Mouse (Mus musculus) cerebellum, adult 9-10 months (tissue): ENCODE results near the gene Ifrd2.
"Not testable (repeated sequence)": the region's sequence is repeated elsewhere in the genome, so short reads cannot be mapped to it uniquely, and the experiment has no call there.

Experiments used
- DNase-seq: peaks from one replicate; pipeline ENCODE4 v3.0.0; 2022

Ifrd2 gene

DNA sequence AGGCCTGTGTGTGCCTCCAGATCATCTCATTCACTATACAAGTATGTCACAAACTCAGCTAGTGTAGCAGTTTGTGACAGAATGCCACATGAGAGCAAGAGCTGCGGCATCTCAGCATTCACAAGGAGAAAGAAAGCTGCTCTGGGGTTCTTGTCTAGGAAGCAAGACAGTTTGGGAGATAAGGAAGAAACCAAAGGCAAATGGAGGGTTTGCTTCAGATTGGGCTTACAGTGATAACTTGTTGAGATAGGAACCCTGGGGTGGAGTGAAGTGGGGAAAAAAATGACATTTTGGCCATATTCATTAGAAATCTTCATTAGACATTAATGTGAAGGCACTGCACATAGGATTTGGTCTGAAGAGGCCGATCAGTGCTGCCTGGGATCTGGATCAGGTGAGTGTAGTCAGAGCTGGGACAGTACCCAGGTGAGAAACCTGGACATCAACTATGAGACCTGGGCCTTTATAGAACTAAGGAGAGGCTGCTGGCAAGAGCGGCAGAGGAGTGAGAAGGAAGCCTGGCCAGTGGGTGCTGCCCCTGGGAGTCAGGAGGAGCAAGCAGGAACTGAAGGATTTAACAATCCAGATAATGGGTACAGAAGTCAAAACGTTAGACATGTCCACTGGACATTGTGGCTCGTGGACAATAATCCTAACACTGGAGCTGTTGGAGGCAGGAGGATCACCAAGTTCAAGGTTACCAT, 34.6 kb upstream of the Ifrd2 start:
- DNase-seq = no peak

DNA sequence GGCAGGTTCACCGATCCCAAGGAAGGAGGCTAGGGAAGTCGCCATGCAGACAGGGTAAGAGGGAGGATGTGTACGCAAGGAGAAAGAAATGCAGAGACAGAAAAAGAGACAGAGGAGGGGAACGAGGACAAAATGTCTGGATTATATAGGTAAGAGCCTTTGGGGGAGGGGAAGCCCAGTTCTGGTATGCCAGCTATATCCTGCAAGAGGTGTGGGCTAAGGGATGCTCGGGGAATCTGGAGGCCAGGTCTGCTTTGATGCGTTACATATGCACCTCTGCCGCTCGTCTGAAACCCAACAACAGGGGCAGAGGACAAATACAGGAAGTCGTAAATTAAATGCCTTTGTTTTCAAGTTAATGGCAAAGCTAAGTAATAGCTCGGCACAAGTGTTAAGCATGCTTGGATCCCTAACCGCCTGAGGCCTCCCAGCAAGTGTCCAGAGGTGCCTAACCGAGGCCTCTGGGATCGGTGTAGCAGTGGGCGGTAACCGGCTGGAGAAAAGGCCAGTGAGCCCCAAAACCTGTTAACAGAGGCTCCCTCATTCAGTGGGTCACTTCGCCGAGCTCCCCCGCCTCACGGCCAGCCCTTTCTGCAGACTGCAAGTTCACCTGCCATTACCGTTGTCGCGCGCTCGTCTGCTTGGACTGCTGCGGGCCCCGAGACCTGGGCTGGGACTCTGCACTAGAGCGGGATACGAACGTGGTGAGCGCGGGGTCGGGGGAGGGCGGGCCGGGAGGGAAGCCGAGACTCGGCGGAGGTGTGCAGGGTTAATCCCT, 33.7 kb upstream of the Ifrd2 start:
- DNase-seq = no peak

- DNase-seq = peak; percentile 95
These were observed 33.1 kb upstream of the Ifrd2 start for GRCm38 (mm10) chr9:107554319-107554825.

- no peak for DNase-seq
These were observed 32.4 kb upstream of the Ifrd2 start for GRCm38 (mm10) chr9:107555031-107555457.

DNA sequence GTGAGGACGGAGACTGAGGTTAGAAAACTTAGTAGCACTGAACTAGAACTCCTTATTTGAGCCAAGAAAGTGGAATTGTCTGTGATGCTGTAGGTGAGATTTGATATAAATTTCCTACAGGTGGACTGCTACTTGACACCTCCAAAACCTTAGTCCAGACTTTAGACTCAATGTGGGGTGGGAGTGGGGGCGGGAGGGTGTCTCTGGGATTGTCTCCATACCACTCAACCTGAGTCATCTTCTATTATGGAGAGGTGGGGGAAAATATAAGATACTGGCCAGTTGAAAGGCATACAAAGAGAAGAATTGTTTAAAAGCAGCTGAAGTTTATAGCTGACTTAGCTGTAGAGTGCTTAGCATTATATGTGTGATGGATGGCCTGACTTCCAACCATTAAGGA, 31.7 kb upstream of the Ifrd2 start:
- no peak for DNase-seq

GRCm38 (mm10) chr9:107556346-107556745, 31.1 kb upstream of the Ifrd2 start:
- no peak for DNase-seq

GRCm38 (mm10) chr9:107563029-107563581, 24.3 kb upstream of the Ifrd2 start, which contains the start of gene Tusc2:
TSS of gene Tusc2 (plus strand) at chr9:107563255.
- peak; percentile 95 for DNase-seq

DNA sequence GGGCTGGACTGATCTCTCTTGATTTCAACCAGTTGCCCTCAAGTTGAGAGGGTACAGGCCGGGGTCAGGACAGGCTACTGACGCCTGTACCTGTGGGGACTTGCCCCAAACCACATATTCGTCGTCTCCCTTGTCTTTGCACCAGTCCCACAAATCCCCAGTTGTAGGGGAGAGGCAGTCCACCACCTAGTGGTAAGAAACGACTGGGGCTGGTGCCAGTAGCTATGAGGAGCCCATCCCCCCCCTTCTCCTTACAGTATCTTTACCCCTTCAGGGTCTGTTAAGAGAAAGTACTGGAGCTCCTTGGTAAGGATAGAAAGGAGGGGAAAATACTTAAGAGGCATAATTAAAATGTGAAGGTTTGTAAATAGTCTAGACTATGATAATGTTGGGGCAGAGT, 21.9 kb upstream of the Ifrd2 start:
- not testable (repeated sequence) for DNase-seq

DNA sequence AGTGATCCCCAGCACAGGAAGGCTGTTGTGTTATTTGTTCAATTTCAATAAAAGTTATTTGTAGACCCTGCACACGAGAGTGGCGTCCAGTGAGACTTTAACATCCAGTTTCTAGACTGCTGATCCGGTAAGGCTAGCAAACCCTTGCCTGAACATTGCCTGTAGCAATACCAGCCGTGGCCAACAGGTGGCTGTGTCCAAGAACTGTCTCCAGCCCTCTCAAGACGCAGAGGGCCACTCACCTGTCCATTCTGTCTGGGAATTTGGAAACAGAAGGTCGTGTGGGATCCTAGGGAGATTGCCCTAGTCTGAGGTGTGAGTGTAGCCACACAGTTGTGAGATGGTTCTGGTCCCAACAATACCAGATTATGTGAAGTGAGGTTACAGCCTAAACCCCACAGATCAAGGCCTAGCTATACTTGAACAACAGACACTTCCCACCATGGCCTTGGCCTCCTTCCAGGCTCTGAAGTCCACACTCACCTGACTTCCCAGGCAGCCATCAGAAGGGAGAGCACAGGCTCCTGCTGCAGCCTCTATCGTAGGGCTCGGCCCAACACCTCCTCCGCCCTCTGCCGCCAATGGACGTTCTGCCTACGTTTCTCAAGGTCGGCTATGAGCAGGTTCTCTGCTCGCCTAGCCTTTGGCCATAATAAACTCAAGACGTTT, 21.3 kb upstream of the Ifrd2 start:
- peak; percentile 83 for DNase-seq

DNA sequence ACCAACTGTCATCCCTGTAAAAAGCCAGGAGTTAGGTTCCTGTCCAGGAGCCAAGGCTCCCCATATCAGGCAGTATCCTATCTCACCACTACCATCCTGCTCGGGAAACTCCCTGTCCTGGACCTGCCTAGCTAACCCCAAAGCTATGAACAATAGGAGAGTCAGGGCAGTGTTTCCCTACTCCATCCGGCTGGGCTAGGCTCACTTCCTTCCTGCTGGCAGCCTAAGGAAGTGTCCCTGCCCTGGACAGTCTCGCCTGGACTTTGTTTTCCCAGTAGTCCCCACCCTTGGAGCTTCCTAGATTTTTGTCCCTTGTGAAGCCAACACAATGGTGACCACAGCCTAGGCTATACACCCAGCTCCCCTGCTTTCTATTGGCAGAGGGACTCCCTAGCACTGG, 20.6 kb upstream of the Ifrd2 start:
- no peak for DNase-seq

- no peak for DNase-seq
These were observed 19.6 kb upstream of the Ifrd2 start, which contains the start of gene Hyal2 for GRCm38 (mm10) chr9:107567702-107568319. TSS of gene Hyal2 (plus strand) at chr9:107567945.

DNA sequence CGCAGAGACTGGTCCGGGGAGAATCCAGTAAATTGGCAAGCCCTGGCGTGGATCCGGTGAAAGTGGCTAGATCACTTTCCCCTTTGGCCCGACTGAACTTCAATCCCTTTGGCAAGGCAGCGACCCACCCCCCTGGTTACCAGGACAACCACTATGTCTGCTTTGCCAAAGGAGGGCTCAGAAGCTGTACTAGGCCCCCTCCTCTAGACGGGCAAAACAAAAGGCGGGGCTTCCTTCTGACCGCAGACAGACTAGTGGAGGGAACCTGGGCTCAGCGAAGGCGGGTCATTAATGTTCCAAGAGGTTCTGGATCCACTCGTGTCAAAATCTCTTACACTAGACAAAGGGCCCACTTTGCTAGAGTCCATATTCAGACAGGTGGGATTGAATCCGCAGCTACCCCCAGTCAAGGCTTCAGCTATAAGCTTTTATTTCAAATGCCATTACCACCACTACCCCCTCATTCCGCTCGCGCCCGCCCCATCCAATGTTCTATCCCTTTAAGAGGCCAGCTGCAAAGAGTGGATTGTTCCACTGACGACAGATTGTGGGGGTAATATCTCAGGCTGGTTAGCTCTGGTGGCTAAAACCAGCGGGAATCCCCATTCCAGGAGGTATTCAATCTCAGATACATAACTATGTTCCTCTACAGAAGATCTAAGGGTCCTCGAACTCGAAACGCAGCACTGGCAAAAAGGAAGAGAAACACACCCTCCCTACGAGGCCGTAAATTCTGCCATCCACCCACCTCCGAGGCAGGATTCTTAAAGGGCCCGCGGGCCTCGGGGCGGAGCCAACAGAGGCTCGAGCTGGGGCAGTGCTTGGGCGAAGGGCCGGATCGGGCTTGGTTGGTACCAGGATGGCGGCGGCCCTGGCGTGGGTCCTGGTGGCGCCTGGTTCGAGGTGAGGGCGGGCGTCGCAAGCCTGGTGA, 18.8 kb upstream of the Ifrd2 start:
- peak; percentile 84 for DNase-seq

DNA sequence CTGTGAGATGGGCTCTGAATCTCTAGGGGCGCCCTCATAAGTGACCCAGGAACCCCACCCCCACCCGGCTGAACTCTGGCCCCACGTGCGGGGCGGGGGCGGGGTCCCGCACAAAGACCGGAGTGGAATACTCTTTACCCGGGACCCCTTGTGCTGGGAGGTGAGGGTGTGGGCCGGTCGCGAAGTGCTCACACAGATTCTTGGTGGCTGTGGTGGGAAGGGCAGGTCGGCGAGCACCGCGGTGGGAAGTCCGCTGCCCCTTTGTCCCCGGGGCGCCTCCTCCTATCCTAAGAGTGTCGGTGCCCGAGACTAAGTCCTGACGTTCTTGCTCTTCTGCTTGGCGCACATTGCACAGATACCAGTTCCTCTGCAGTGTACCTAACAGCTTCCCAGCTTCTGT, 18.2 kb upstream of the Ifrd2 start:
- no peak for DNase-seq

DNA sequence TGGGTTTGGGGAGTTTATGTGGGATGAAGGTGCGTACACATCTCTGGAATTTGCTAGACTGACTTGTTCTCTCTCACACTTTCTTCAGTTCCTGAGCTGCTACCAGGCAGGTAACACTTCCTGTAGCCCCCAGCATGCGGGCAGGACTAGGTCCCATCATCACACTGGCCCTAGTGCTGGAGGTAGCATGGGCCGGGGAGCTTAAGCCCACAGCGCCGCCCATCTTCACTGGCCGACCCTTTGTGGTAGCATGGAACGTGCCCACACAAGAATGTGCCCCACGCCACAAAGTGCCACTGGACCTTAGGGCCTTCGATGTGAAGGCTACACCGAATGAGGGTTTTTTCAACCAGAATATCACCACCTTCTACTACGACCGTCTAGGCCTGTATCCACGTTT, 17.4 kb upstream of the Ifrd2 start:
- no peak for DNase-seq

DNA sequence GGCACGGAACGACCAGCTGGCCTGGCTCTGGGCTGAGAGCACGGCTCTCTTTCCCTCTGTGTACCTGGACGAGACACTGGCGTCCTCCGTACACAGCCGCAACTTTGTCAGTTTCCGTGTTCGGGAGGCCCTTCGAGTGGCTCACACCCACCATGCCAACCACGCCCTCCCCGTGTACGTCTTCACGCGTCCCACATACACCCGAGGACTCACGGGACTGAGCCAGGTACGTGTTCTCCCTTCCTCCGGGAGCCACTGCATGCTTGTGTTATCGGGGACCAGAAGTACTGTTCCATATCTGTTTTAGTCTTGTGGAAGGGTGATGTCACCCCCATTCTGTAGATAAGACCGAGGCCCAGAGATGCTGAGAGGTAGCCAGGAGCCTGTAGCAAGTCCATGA, 16.6 kb upstream of the Ifrd2 start:
- DNase-seq = no peak

- no peak for DNase-seq
These were observed 15.7 kb upstream of the Ifrd2 start for GRCm38 (mm10) chr9:107571534-107572326.

GRCm38 (mm10) chr9:107572327-107572662, 15.1 kb upstream of the Ifrd2 start:
- no peak for DNase-seq

- DNase-seq = not testable (repeated sequence)
These were observed 13.7 kb upstream of the Ifrd2 start for GRCm38 (mm10) chr9:107573774-107574173.

DNA sequence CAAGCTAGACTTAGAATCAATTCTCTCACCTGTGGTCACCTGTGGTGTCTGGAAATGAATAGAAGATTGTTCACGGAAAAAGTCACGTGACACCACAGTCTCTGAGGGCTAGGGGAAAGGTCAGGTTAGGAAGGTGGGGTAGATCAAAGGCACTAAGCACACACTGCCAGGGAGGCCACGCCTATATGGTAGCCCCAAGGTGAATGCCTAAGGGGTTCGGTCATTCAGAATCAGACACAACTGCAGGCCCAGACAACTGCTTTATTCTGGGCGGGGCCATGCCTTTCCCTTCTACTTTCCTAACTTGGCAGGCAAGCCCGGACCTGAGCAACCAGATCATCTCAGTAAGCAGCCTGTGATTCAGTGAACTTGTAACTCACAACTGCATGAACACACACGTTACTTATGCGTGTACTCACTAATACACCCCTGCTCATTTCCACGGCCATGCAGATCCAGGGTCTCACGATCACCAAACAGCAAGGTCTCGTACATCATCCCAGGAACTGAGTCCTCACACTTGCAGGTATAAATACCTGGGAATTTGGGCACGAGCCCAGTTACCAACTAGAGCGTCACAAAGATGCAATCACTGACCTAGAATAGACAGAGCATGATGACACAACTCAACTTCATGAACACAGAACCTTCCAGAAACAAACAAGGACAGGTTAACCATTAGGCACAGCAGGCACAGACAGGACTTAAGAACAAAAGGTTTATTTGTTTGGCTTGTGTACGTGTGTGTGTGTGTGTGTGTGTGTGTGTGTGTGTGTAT, 11.7 kb upstream of the Ifrd2 start:
- DNase-seq = no peak
